Mouse (Mus musculus) liver, embryonic 14.5 days (tissue): ENCODE data around the gene Mpv17l. TPM values are rescaled to one million over a fixed set of nuclear protein-coding genes. Genes with fewer than 3 reads are reported as not detected.
"Not testable (repeated sequence)": the region's sequence is repeated elsewhere in the genome, so short reads cannot be mapped to it uniquely, and the experiment has no call there.

Experiments
- ATAC-seq: fragments of 200-750 bp; cut with Nextera tagmentation; 2 replicates; pipeline ENCODE4 v1.8.0; 2017; ENCODE audit warnings: moderate number of reproducible peaks, mild to moderate bottlenecking, moderate library complexity; ENCODE audit not compliant: insufficient read depth
- DNase-seq, 3 experiments: peaks; one replicate each; pipeline ENCODE4 v3.0.0-alpha.2; 2012 to 2013; ENCODE audit warnings: low read depth in 3 of 3, low spot score in 3 of 3
- H3K27ac ChIP-seq: fragments of 300-500 bp; sonication (generic); 2 replicates; pipeline ENCODE4 v1.5.1; 2014; ENCODE audit warnings: moderate library complexity, mild to moderate bottlenecking, control low read depth, inconsistent platforms
- H3K27me3 ChIP-seq: fragments of 300-500 bp; sonication (generic); 2 replicates; pipeline ENCODE4 v1.6.1; 2014; ENCODE audit warnings: mild to moderate bottlenecking, low read length, moderate library complexity; ENCODE audit not compliant: control insufficient read depth, insufficient read depth
- H3K36me3 ChIP-seq: fragments of 300-500 bp; sonication (generic); replicated peaks from 2 replicates; pipeline ENCODE4 v1.6.1; 2014; ENCODE audit warnings: low read depth; ENCODE audit not compliant: control insufficient read depth, insufficient read depth
- H3K4me1 ChIP-seq, 2 experiments: fragments of 200-500 bp in 1 of 2; fragments of 300-500 bp in 1 of 2; sonication (generic) in 1 of 2; replicated peaks; 2 replicates each; pipeline ENCODE4 v1.6.1; 2012 to 2014; ENCODE audit warnings: antibody characterized with exemption in 1 of 2, inconsistent platforms in 1 of 2, low read length in 1 of 2; ENCODE audit not compliant: control insufficient read depth in 2 of 2, insufficient read depth in 2 of 2
- H3K4me2 ChIP-seq: fragments of 300-500 bp; sonication (generic); 2 replicates; pipeline ENCODE4 v1.6.1; 2014; ENCODE audit warnings: low read depth, mild to moderate bottlenecking, control low read depth, moderate library complexity
- H3K4me3 ChIP-seq, 2 experiments: fragments of 200-500 bp in 1 of 2; fragments of 300-500 bp in 1 of 2; sonication (generic) in 1 of 2; 2 replicates each; pipeline ENCODE4 v1.5.1; 2012 to 2014; ENCODE audit warnings: low read depth in 2 of 2, low read length in 2 of 2, mild to moderate bottlenecking in 2 of 2, control low read depth in 1 of 2, inconsistent platforms in 1 of 2, moderate library complexity in 1 of 2; ENCODE audit not compliant: insufficient read depth in 1 of 2
- H3K9ac ChIP-seq: fragments of 300-500 bp; sonication (generic); replicated peaks from 2 replicates; pipeline ENCODE4 v1.6.1; 2014; ENCODE audit warnings: mild to moderate bottlenecking, control low read depth, moderate library complexity
- H3K9me3 ChIP-seq: fragments of 300-500 bp; sonication (generic); 2 replicates; pipeline ENCODE4 v1.6.1; 2016; ENCODE audit warnings: low read length, mixed read lengths; ENCODE audit not compliant: control insufficient read depth
- CTCF ChIP-seq: IDR thresholded peaks from 2 replicates; pipeline ENCODE4 v1.5.1; 2016; ENCODE audit warnings: antibody characterized with exemption, low read depth, control low read depth
- EP300 ChIP-seq: IDR thresholded peaks from 2 replicates; pipeline ENCODE4 v1.6.1; 2016; ENCODE audit warnings: antibody characterized with exemption, low read depth
- WGBS: fragments of 180-500 bp; shearing (Covaris S2); extraction: QIAGEN DNeasy Blood & Tissue Kit; methylation state at CpG from one replicate; pipeline ENCODE4 v1.1.7; 2014; ENCODE audit not compliant: insufficient replicate concordance; 5-methylcytosine and 5-hydroxymethylcytosine counted together
- polyA plus RNA-seq, 2 experiments: library from polyadenylated mRNA; depleted of rRNA in 1 of 2; stranded (reverse) in 1 of 2; unstranded in 1 of 2; fragments of >200 nt; fragmentation: Nextera tagmentation in 1 of 2; extraction: Ambion mirVana in 1 of 2; gene quantifications; 2 replicates each; pipeline versions ENCODE4 v1.2.1 to v1.2.3; 2012 to 2014

Gene Mpv17l
- polyA plus RNA-seq, 2 experiments: 0.75 to 1.6 TPM

DNA sequence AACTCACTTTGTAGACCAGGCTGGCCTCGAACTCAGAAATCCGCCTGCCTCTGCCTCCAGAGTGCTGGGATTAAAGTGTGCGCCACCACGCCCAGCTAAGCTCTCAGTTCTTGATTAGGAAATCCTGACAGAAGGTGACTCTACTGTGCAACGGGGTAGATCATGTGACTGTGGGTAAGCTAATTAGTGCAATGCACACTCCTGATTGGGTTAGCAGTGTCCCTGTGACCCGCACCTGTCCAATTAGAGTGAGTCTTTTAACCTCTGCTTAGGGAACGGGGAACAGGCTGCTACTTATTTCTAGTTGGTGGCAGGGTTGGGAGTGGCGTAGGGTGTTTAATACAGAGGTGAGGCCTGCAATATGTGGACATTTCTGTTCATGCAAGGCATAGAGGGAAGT lies 69.1 kb downstream of the Mpv17l start:
- H3K36me3 ChIP-seq: no peaks in the 10 kb centered on the region
- H3K27ac ChIP-seq: no peak overlapping the region
- no peak overlapping the region for H3K4me3 ChIP-seq
- 69% methylated on average over 8 of the region's 8 CpGs for WGBS
- ATAC-seq: no peak
- H3K9me3 ChIP-seq: no peaks in the 10 kb centered on the region
- H3K9ac ChIP-seq: no peak overlapping the region
- H3K4me2 ChIP-seq: no peak overlapping the region
- H3K4me1 ChIP-seq: no peaks in the 10 kb centered on the region
- no peak for DNase-seq
- no peaks in the 10 kb centered on the region for H3K27me3 ChIP-seq
- TF ChIP-seq CTCF (no peak), EP300 (no peak)

DNA sequence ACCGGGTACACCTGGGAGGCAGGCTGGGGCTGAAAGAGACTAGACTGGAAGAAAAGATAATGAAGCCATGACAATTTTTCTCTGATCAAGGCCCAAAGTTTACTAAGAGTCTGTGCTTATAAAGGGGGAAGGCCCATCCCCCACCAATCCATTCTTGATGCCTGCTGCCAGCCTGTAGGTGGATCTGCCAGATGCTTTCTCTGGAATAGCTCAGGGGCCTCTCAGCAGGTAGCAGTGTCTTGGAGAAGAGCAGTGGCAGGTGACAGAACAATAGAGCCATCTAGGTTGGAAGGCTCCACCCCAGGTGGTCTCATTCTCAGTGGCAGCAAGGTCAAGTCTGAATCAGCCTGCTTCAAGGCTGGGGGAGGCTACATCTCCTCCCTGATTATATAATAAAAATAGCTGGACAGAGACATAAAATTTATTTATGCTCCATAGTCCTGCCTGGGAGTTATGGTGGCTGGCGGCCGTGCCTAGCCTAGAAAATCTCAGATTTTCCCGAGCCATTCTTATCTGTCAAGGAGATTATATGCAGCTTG lies 73.5 kb downstream of the Mpv17l start:
- H3K36me3 ChIP-seq, H3K9me3 ChIP-seq, H3K9ac ChIP-seq, H3K4me2 ChIP-seq, ATAC-seq, H3K27ac ChIP-seq, H3K27me3 ChIP-seq, H3K4me3 ChIP-seq, H3K4me1 ChIP-seq, DNase-seq: not testable (repeated sequence)
- WGBS: 67% methylated on average over 4 of the region's 4 CpGs

DNA sequence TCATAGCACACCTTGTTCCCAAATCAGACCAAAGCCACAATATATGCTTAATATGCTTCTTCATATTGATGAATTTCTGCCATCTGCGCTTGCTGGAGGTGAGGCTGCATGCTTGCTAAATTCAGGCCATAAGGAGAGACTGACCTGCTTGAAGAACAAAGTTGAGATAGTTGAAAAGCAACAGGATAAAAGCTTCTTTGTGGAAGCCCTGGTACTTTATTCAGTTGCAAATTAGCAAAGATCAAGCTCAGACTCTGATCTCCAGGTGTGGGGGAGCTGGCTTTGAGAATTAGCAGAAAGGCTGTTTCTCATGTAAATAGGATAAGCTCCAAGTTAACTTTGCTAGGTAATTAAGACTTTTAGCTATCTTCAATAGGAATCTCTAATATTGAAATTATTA lies 74.1 kb downstream of the Mpv17l start:
- H3K4me2 ChIP-seq, H3K9me3 ChIP-seq, H3K36me3 ChIP-seq, H3K27me3 ChIP-seq, DNase-seq, H3K9ac ChIP-seq, H3K4me1 ChIP-seq, H3K27ac ChIP-seq, H3K4me3 ChIP-seq, ATAC-seq: not testable (repeated sequence)
- WGBS: 41% methylated on average over 1 of the region's 1 CpGs

DNA sequence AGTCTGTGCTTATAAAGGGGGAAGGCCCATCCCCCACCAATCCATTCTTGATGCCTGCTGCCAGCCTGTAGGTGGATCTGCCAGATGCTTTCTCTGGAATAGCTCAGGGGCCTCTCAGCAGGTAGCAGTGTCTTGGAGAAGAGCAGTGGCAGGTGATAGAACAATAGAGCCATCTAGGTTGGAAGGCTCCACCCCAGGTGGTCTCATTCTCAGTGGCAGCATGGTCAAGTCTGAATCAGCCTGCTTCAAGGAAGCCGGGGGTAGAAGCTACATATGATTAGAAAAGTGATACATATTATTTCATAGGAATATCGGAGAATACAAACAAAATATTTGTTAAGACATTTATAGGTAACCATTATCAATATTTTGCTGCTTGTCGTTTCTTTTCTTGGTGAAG lies 78.8 kb downstream of the Mpv17l start:
- not testable (repeated sequence) for H3K27ac ChIP-seq, H3K4me3 ChIP-seq, ATAC-seq, DNase-seq, H3K4me2 ChIP-seq, H3K36me3 ChIP-seq, H3K9me3 ChIP-seq, H3K27me3 ChIP-seq, H3K4me1 ChIP-seq, H3K9ac ChIP-seq
- 54% methylated on average over 3 of the region's 3 CpGs for WGBS

DNA sequence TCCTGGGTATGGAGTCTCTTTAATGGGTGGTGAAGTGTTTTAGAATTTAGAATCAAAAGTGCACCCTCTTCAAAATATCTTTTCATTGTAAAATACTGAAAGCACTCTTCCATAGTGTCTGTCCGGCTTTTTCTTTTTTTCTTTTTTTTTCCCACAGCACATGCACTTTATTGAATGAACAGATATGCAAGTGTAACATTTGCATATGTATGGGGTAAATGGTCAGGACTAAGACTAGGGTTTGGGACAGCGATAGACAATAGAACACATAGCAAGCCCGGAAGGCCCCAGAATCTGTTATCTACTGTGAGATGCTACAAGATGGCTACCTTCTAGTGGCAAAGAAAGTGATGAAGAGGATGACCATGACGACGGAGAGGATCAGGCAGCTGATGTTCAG lies 80.2 kb downstream of the Mpv17l start:
- Histone ChIP-seq H3K27me3 (no peaks in the 10 kb centered on the region), H3K27ac (no peak overlapping the region), H3K4me3 (no peak overlapping the region), H3K9ac (no peak overlapping the region), H3K9me3 (no peaks in the 10 kb centered on the region), H3K36me3 (no peaks in the 10 kb centered on the region), H3K4me2 (no peak overlapping the region), H3K4me1 (no peaks in the 10 kb centered on the region; a peak in 1 of 4 replicates)
- no peak for TF ChIP-seq CTCF
- TF ChIP-seq EP300: no peak
- 73% methylated on average over 5 of the region's 5 CpGs for WGBS
- DNase-seq: no peak
- ATAC-seq: no peak

DNA sequence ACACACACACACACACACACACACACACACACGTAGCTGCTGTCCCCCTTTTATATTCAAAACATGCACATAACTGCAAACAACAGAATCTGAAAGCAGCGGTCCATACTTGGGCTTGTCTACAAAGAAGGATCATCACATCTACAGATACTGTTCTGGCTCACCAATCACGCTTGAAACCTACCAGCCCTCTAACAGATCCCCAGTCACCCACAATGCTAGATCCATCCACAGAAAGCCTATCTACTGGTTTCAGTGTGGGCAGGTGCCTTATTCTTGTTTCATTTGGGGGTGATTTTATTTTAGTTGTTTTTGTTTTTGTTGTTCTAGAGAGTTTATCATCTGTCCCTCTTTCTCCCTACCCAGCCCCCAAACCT lies 83.2 kb downstream of the Mpv17l start:
- no peak for ATAC-seq
- Histone ChIP-seq H3K4me2 (no peak overlapping the region; the same call in 1 of the 2 replicates), H3K27ac (no peak overlapping the region), H3K27me3 (no peaks in the 10 kb centered on the region), H3K9ac (no peak overlapping the region), H3K4me3 (no peak overlapping the region), H3K4me1 (no peaks in the 10 kb centered on the region; a peak in 1 of 4 replicates), H3K36me3 (no peaks in the 10 kb centered on the region), H3K9me3 (no peaks in the 10 kb centered on the region)
- 54% methylated on average over 3 of the region's 3 CpGs for WGBS
- TF ChIP-seq CTCF: no peak
- no peak for TF ChIP-seq EP300
- no peak for DNase-seq
